Mouse (Mus musculus) lung, adult 2 months (tissue): ENCODE data around the gene Arhgap32.

Experiments
- CTCF ChIP-seq: fragments of 200-500 bp; IDR thresholded peaks from 2 replicates; pipeline ENCODE4 v1.5.1; 2011; ENCODE audit warnings: mild to moderate bottlenecking, low read length, control low read depth; ENCODE audit not compliant: insufficient read depth
- POLR2A ChIP-seq: fragments of 200-500 bp; IDR thresholded peaks from 2 replicates; pipeline ENCODE4 v1.6.1; 2011; ENCODE audit warnings: low read depth, mild to moderate bottlenecking, control low read depth, low read length, borderline replicate concordance; ENCODE audit errors: extremely low read depth

DNA sequence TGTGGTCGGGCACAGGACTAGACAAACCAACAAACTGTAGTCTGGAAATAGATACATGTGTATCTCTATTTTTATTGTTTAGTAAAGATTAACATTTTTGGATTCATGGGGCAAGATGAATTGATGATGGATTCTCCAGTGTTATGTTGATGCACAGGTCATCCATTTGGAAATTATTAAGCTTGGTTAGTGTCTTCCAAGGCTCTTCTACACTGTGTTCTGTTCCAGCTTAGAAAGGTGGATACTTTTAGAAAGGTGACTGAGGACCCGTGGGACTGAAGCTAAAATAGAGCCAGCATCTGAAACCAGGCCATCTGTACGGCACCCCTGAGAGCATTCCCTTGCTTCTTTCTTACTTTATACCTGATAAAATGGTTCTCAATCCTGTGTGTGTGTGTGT lies 41.3 kb downstream of the Arhgap32 start:
- TF ChIP-seq POLR2A (no peak), CTCF (no peak)
